Mouse (Mus musculus) olfactory bulb, adult 2 months (tissue): ENCODE results near the gene Cmklr1.

Experiments used
- CTCF ChIP-seq: fragments of 200-500 bp; IDR thresholded peaks from 2 replicates; pipeline ENCODE4 v1.5.1; 2012; ENCODE audit warnings: low read depth, mild to moderate bottlenecking, low read length, moderate library complexity; ENCODE audit not compliant: insufficient read depth
- POLR2A ChIP-seq: fragments of 200-500 bp; IDR thresholded peaks from 2 replicates; pipeline ENCODE4 v1.6.1; 2012; ENCODE audit warnings: mild to moderate bottlenecking, low read depth, low read length, moderate library complexity; ENCODE audit not compliant: insufficient read depth

DNA sequence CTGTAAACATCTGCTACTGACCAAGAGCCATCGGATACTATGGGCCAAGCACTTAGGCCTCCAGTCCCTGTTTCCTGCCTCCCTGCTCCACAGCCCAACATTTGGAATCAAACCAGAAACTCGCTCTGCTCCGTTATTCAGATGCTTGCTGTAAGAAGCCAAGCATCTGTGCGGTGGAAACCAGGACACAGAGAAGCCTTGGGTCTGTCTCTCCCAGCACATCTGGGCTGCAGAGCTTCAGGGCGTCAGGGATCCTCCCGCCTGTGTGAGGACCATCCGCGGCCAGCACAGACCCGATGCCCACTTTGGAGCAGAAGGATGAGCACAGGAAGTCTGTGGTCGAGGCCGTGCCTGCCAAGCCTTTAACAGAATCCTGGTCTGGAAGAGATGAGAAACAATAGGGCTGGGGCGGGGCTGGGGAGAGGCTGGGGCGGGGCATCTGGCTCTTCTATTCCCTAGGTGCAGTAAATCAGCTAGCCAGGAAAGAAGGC is 42.2 kb downstream of the Cmklr1 start:
- TF ChIP-seq CTCF (no peak), POLR2A (no peak)
